Mouse (Mus musculus) mesoderm, embryonic 11.5 days (tissue): ENCODE measurements around the gene Fbxo41.

Experiments used
- DNase-seq: peaks from one replicate; pipeline ENCODE4 v3.0.0-alpha.2; 2012; ENCODE audit warnings: low read depth, low spot score

Fbxo41 gene

DNA sequence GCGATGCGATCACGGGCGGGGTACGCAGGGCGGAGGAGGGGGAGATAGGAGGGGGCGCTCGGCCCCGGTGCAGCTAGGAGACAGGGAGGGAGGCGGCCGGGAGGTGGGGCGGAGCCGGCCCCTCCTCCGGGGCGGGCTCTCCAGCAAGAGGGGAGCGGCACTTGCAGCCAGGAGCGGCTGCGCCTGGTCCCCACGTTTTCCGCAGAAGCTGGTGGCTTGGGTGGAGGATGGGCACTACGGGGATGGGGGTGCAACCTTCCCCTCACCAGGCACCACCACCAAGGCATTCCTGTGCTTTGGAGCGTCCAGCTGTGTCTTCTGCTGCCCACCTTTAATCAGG is at the start of gene Fbxo41:
Fbxo41 (minus strand) TSS at position 84 of the 340 bp plus-strand sequence.
- DNase-seq, result peak; percentile 37

- DNase-seq, result no peak
These were observed 44.8 kb upstream of the Fbxo41 start for GRCm38 (mm10) chr6:85547642-85548041.

DNA sequence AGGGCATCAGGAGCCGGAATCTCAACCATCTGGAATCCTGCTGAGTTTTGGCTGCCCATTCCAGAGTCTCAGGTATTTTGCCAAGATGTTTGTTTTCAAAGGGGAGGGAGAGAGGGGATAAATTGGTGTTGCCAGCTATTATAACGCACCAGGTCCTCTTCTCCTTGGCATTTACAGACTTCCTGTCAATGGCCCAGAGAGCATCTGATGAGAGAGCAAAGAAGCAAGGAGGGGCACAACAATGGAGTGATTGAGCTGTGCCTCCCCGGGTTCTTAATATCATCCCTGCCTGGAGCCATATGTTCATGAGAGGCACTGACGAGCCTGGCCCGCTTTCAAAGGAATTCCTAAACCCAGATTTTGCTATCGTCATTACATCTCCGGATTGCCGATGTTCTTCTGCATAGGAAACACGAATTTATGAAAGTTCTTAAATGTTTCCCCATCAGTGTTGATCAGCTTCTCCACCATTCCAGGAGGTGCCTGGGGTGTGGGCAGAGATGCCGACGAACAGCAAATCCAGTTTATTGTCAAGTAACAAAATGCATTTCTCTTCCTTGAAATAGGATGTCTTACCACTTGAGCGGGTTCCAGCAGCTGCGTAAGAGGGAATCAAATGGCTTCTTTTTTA is 41.6 kb upstream of the Fbxo41 start:
- DNase-seq, result no peak

DNA sequence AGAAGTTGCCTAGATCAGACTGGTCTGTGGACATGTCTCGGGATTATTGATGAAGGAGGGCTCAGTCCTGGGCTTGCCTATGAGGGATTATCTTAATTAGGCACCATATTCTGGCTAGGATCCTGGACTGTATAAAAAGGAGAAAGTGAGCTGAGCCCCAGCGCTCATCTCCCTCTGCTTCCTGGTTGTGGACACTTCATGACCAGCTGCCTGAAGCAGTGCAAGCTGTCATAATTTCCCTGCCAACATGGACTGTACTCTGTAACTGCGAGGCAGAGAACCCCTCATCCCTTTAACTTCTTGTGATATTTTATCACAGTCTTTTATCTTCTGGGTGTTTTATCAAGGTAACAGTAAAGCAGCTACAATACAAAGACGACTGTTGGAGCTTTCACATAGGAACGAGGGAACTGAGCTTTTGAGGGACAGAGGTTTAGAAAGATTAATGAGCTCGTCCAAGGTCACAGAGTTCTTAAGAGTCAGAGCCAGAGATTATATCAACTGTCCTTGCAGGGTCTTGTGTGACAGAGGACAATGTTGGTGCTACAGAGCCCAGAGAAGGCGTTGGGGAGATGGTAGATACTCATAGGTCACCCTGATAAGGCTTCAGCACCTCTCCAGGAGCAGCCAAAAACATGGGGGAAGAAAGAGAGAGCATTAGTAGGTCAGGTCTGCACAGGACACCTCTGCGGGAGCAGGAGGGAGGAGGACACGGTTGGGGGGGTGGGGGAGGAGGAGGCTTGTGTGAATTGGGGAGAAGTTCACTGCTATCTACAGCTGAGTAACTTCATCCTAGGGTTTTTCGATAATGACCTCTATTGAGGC is 40.8 kb upstream of the Fbxo41 start:
- DNase-seq, result no peak

DNA sequence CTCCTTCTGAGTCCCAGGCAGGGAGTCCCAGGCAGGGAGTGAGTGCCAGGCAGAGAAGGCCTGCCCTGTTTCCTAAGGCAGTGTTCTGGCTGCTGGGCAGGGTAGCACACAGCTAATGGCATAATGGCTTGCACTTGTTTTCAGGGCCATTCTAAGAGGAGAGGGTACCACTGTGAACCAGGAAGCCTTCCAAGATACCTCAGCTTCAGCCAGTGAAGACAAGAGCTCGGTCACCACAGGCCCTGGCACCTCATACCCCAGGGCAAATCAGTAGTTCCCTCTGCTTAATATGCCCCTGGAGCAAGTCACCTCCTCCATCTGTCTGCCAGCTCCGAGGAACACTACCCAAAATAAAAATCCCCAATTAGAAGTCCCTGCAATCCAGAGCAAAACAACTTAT is 20.0 kb upstream of the Fbxo41 start:
- DNase-seq, result no peak

DNA sequence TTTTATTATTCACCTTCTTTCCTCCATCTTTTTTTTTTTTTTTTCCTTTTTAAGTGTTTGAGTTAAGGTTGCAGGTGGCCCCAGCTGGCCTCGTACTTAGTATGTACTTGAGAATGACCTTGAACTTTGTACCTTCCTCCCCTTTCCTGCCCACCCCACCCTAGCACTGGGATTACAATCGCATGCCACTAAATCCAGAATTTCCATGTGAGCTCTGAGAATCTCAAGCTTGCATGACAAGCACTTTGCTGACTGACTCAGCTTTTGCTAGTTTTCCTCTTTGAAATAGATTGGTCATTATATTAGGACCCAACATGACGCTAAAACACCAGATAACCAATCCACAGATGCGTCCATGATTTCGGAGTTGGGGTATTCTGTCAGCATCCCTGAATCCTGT is 19.2 kb upstream of the Fbxo41 start:
- no peak for DNase-seq

DNA sequence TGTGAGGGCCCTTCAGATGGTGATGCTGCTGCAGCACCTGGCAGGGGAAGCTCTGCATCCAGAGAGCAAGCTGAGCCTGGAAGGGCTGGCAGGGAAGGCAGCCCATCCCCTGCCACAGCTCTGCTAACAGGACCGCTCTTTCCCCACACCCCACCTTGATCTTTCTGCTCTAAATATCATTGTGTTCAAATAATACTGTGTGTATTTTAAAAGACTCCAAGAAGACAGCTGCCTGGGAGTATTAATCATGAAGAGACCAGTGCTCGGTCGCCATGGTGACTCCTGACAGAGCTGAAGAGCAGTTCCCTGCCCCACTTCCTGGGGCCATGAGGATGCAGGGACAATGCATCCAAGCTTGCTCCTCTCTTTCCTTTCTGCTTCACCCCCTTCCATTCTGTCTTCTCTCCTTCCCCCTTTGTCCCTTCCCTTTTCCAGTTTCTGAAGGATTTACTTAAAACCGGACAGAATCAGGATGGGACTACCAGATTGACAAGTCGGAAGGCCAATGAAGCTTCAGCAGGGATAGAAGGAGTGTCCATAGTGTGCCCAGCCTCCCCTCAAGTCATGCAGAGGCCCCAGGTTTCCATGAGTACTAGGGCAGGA is 15.4 kb upstream of the Fbxo41 start:
- no peak for DNase-seq

- DNase-seq, result no peak
These were observed 13.1 kb upstream of the Fbxo41 start for GRCm38 (mm10) chr6:85515941-85516340.

GRCm38 (mm10) chr6:85513531-85513910 is 10.7 kb upstream of the Fbxo41 start, which contains the start of gene Egr4:
Gene Egr4 (minus strand): TSS chr6:85513589.
- peak; percentile 49 for DNase-seq

GRCm38 (mm10) chr6:85512577-85513530 is 10.1 kb upstream of the Fbxo41 start:
- DNase-seq, result no peak

DNA sequence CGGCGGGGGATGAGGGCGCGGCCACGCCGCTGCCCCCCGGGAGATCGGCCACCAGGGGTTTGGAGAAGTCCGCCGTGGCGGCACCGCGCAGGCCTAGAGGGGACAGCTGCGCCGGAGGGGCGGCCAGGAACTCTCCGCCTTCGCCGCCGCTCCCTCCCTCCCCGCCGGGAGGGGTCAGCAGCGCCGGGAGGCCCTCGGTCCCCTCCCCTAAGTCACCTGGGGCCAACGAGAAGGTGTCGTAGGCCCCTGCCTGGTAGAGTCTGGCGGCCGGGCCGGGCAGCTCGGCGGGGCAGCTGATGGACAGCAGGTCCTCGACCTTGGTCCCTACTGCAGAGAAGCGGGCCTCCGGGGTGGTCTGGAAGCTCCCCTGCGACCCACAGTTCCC is 9.3 kb upstream of the Fbxo41 start:
- no peak for DNase-seq

GRCm38 (mm10) chr6:85511286-85512055 is 8.7 kb upstream of the Fbxo41 start:
- DNase-seq, result peak; percentile 54

DNA sequence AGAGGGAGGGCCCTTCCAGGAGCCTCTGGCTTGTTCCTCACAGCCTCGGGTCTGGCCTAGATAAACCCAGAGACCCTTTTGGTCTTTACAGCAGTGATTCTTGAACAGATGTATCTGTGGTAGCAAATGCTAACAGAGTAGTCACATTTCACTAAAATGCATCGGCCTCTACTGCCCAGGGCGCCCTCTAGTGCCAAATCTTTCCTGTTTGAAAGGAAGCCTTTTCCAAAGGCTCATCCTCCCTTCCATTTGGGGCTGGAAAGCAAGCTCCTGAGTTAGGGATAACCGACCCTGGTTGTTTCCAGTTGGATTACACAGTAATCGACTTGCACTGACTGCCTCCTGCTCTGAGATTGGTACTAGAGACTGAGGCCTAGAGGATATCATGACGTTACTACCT is 7.7 kb upstream of the Fbxo41 start:
- peak; percentile 45 for DNase-seq

- no peak for DNase-seq
These were observed 5.8 kb upstream of the Fbxo41 start for GRCm38 (mm10) chr6:85508602-85509001.

DNA sequence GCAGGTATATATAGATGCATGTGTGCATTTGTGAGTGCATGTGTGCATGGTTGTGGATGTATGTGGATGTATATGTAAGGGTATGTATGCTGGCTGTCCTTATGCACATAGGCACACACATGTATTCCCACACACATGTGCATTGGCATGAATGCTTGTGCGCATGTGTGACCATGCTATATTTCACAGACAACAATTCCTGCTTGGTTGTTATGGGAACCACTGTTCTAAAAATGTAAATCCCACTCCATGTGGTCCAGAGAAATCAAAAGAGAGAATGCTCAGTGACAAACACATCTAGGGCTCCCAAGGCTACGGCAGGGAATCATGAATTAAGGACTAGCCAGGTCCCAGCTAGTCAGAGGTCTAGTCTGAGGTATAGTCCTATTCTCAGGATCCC is 2.1 kb upstream of the Fbxo41 start:
- no peak for DNase-seq

- peak; percentile 24 for DNase-seq
These were observed 487 bp downstream of the Fbxo41 start for GRCm38 (mm10) chr6:85502103-85502910.

GRCm38 (mm10) chr6:85501571-85502102 is 1.2 kb downstream of the Fbxo41 start:
- DNase-seq, result no peak

DNA sequence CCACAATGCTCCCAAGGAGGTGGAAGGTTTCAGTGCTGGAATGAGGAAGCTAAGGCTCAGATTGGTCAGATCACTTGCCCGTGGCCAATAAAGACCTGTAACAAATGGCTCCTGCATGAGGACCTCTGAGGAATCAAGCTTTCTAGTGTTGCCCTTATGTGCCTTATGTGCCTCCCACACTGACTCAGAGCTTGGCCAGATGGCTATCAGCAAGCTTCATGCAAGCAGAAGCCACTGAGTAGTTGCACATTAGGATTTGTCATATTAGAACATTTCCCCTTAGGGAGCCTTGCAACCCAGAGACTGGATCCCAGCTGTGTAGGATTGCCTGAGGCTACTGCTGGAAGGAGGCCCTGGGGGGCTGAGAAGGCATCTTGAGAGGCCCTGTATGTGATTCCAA is 2.4 kb downstream of the Fbxo41 start:
- DNase-seq, result no peak

- DNase-seq, result no peak
These were observed 4.6 kb downstream of the Fbxo41 start for GRCm38 (mm10) chr6:85498147-85498546.

DNA sequence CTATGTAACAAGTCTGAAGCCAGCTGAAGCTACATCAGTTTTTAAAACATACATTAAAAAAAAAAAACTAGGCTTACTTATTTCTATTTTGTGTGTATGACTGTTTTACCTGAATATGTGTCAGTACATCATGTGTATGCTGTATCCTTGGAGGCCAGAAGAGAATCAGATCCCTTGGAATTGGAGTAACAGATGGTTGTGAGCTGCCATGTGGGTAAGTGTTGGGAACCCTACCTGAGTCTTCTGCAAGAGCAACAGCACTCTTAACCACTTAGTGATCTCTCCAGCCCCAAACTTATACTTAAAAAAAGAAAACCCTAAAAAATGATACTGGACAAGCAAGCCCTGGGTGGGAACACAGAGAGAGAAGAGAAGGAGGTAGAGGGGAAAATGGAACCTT is 5.8 kb downstream of the Fbxo41 start:
- DNase-seq, result no peak
